8 mouse cellular contexts compared by ENCODE assay signal in genomic region chr13:109615785-109616281, GRCm38 (mm10).
DNase-seq lines count a peak whose midpoint lies in the region; ATAC-seq lines count a peak whose summit lies in the region.

No protein-coding gene starts in this region.

- H3K36me3 ChIP-seq in forebrain, embryonic 12.5 days (replicated peaks): no peaks in the 10 kb centered on the region
- H3K36me3 ChIP-seq in forebrain, embryonic 10.5 days (replicated peaks): no peaks in the 10 kb centered on the region
- no peaks in the 10 kb centered on the region for H3K36me3 ChIP-seq in midbrain, embryonic 12.5 days
- H3K36me3 ChIP-seq in midbrain, embryonic 13.5 days: no peaks in the 10 kb centered on the region
- no peaks in the 10 kb centered on the region for H3K36me3 ChIP-seq in liver, embryonic 16.5 days (ENCODE audit: control insufficient read depth, insufficient read depth)

- no peak overlapping the region for H3K9ac ChIP-seq in forebrain, embryonic 12.5 days
- no peak overlapping the region for H3K9ac ChIP-seq in midbrain, embryonic 12.5 days (replicated peaks)
- H3K9ac ChIP-seq in midbrain, embryonic 13.5 days (replicated peaks): no peak overlapping the region
- H3K9ac ChIP-seq in liver, embryonic 16.5 days (ENCODE audit: low read depth, low read length): no peak overlapping the region

- 0 out of 2 replicates have a peak, but pooled peaks have one; percentile 23 for ATAC-seq in forebrain, embryonic 12.5 days (ENCODE audit: low FRiP score)
- 0 out of 2 replicates have a peak, but pooled peaks have one; percentile 16 for ATAC-seq in midbrain, embryonic 12.5 days (ENCODE audit: low FRiP score, low read depth)
- ATAC-seq in midbrain, embryonic 13.5 days: no peak
- peak; percentile 53 for ATAC-seq in liver, embryonic 16.5 days (ENCODE audit: low read depth)

- no peaks in the 10 kb centered on the region for H3K9me3 ChIP-seq in forebrain, embryonic 12.5 days
- no peaks in the 10 kb centered on the region for H3K9me3 ChIP-seq in forebrain, embryonic 10.5 days
- H3K9me3 ChIP-seq in midbrain, embryonic 12.5 days: no peaks in the 10 kb centered on the region
- H3K9me3 ChIP-seq in midbrain, embryonic 13.5 days: no peaks in the 10 kb centered on the region
- H3K9me3 ChIP-seq in liver, embryonic 16.5 days (replicated peaks; ENCODE audit: control insufficient read depth, low read length): no peaks in the 10 kb centered on the region

- WGBS in forebrain, embryonic 12.5 days: 16% methylated on average over 7 of the region's 7 CpGs
- WGBS in forebrain, embryonic 10.5 days: 17% methylated on average over 7 of the region's 7 CpGs
- 12% methylated on average over 7 of the region's 7 CpGs for WGBS in midbrain, embryonic 12.5 days
- WGBS in midbrain, embryonic 13.5 days: 13% methylated on average over 7 of the region's 7 CpGs
- 8% methylated on average over 7 of the region's 7 CpGs for WGBS in liver, embryonic 16.5 days (ENCODE audit: insufficient replicate concordance)

- no peak overlapping the region for H3K4me2 ChIP-seq in forebrain, embryonic 12.5 days
- no peak overlapping the region for H3K4me2 ChIP-seq in midbrain, embryonic 12.5 days (replicated peaks)
- no peak overlapping the region for H3K4me2 ChIP-seq in midbrain, embryonic 13.5 days (replicated peaks)
- peak overlapping the region; percentile 49 for H3K4me2 ChIP-seq in liver, embryonic 16.5 days (ENCODE audit: low read depth, low read length)

- no peak overlapping the region for H3K4me3 ChIP-seq in forebrain, embryonic 12.5 days (replicated peaks)
- H3K4me3 ChIP-seq in forebrain, embryonic 10.5 days: no peak overlapping the region
- no peak overlapping the region for H3K4me3 ChIP-seq in midbrain, embryonic 12.5 days
- H3K4me3 ChIP-seq in midbrain, embryonic 13.5 days (replicated peaks): no peak overlapping the region
- H3K4me3 ChIP-seq in liver, embryonic 16.5 days (ENCODE audit: low read depth, low read length): peak overlapping the region; percentile 38

- no peak for DNase-seq in forebrain, embryonic 10.5 days (ENCODE audit: extremely low spot score, low spot score)
- peak; percentile 52 for DNase-seq in forelimb bud, embryonic 11.5 days (ENCODE audit: low read depth, low spot score)
- DNase-seq in right cerebral cortex, postnatal 4 days: no peak
- no peak for DNase-seq in cerebellum, adult 18-20 months

- no peaks in the 10 kb centered on the region for H3K27me3 ChIP-seq in forebrain, embryonic 12.5 days
- no peaks in the 10 kb centered on the region for H3K27me3 ChIP-seq in forebrain, embryonic 10.5 days (ENCODE audit: poor library complexity, severe bottlenecking)
- H3K27me3 ChIP-seq in midbrain, embryonic 12.5 days: no peaks in the 10 kb centered on the region
- H3K27me3 ChIP-seq in midbrain, embryonic 13.5 days: no peaks in the 10 kb centered on the region
- H3K27me3 ChIP-seq in liver, embryonic 16.5 days (ENCODE audit: control insufficient read depth, insufficient read depth, low read depth, low read length): no peaks in the 10 kb centered on the region

- H3K4me1 ChIP-seq in forebrain, embryonic 12.5 days: no peaks in the 10 kb centered on the region
- H3K4me1 ChIP-seq in forebrain, embryonic 10.5 days: peaks cover 2% of the 10 kb centered on the region; the same call in 1 of the 2 replicates
- no peaks in the 10 kb centered on the region for H3K4me1 ChIP-seq in midbrain, embryonic 12.5 days
- H3K4me1 ChIP-seq in midbrain, embryonic 13.5 days (replicated peaks): peaks cover 6% of the 10 kb centered on the region; the same call in 1 of the 2 replicates
- H3K4me1 ChIP-seq in liver, embryonic 16.5 days (ENCODE audit: control insufficient read depth, low read depth, low read length): peaks cover 6% of the 10 kb centered on the region

- H3K27ac ChIP-seq in forebrain, embryonic 12.5 days: no peak overlapping the region
- H3K27ac ChIP-seq in forebrain, embryonic 10.5 days: no peak overlapping the region
- H3K27ac ChIP-seq in midbrain, embryonic 12.5 days (replicated peaks): no peak overlapping the region
- H3K27ac ChIP-seq in midbrain, embryonic 13.5 days: no peak overlapping the region
- H3K27ac ChIP-seq in liver, embryonic 16.5 days (ENCODE audit: low read length): no peak overlapping the region
